Mouse (Mus musculus): Measurements from ENCODE around the gene Rims3.

The Rims3 gene

GRCm38 (mm10) chr4:120893656-120894401 is 39.2 kb downstream of the Rims3 start:
- DNase-seq: no peak

- no peak for DNase-seq
Observed at GRCm38 (mm10) chr4:120894584-120894983, 40.0 kb downstream of the Rims3 start.

GRCm38 (mm10) chr4:120895226-120895625 is 40.6 kb downstream of the Rims3 start:
- no peak for DNase-seq

- DNase-seq: no peak
Observed at GRCm38 (mm10) chr4:120895810-120896584, 41.4 kb downstream of the Rims3 start.

GRCm38 (mm10) chr4:120904533-120904932 is 49.9 kb downstream of the Rims3 start:
- DNase-seq: no peak

- no peak for DNase-seq
Observed at GRCm38 (mm10) chr4:120905644-120906043, 51.0 kb downstream of the Rims3 start.

GRCm38 (mm10) chr4:120909558-120910150 is 55.0 kb downstream of the Rims3 start:
- DNase-seq: peak; percentile 88

- DNase-seq: no peak
Observed at GRCm38 (mm10) chr4:120911086-120911485, 56.5 kb downstream of the Rims3 start.

- DNase-seq: no peak
Observed at GRCm38 (mm10) chr4:120912866-120913265, 58.2 kb downstream of the Rims3 start.

GRCm38 (mm10) chr4:120913443-120913842 is 58.8 kb downstream of the Rims3 start:
- DNase-seq: no peak

GRCm38 (mm10) chr4:120913861-120914260 is 59.2 kb downstream of the Rims3 start:
- no peak for DNase-seq

GRCm38 (mm10) chr4:120914501-120914900 is 59.9 kb downstream of the Rims3 start:
- no peak for DNase-seq

- no peak for DNase-seq
Observed at GRCm38 (mm10) chr4:120921461-120921860, 66.8 kb downstream of the Rims3 start.

- DNase-seq: peak; percentile 96
Observed at GRCm38 (mm10) chr4:120924554-120925299, 70.1 kb downstream of the Rims3 start, which contains the start of gene Exo5. Gene Exo5 (minus strand): TSS chr4:120925017.

- DNase-seq: peak; percentile 39
Observed at GRCm38 (mm10) chr4:120925386-120925785, 70.8 kb downstream of the Rims3 start.

GRCm38 (mm10) chr4:120928686-120929085 is 74.1 kb downstream of the Rims3 start:
- DNase-seq: no peak

GRCm38 (mm10) chr4:120930736-120931135 is 76.1 kb downstream of the Rims3 start:
- no peak for DNase-seq

- DNase-seq: no peak
Observed at GRCm38 (mm10) chr4:120935006-120935405, 80.4 kb downstream of the Rims3 start.

Measured in embryo, embryonic 11 days (tissue).